Mouse (Mus musculus): ENCODE measurements around the gene D5Ertd579e. TPM values are rescaled to one million over a fixed set of nuclear protein-coding genes. Genes with fewer than 3 reads are reported as not detected.

Gene D5Ertd579e
- polyA plus RNA-seq, 1 experiment from 2014 or later: 20.7 TPM

GRCm38 (mm10) chr5:36724274-36724673 lies 28.4 kb upstream of the D5Ertd579e start:
- no peaks in the 10 kb centered on the region for H3K9me3 ChIP-seq (ENCODE audit: control insufficient read depth, low read length)
- no peak overlapping the region for H3K27ac ChIP-seq (replicated peaks; ENCODE audit: low read depth, low read length)
- 51% methylated on average over 7 of the region's 7 CpGs for WGBS
- no peak overlapping the region for H3K4me3 ChIP-seq (ENCODE audit: low read depth, low read length)
- no peak overlapping the region for H3K9ac ChIP-seq (ENCODE audit: low read depth, low read length)
- H3K4me2 ChIP-seq (ENCODE audit: low read depth, low read length): no peak overlapping the region
- H3K36me3 ChIP-seq (ENCODE audit: control insufficient read depth, insufficient read depth, low read length): no peaks in the 10 kb centered on the region
- ATAC-seq (ENCODE audit: low read depth): no peak
- DNase-seq (ENCODE audit: low spot score): no peak
- no peaks in the 10 kb centered on the region for H3K4me1 ChIP-seq (ENCODE audit: control insufficient read depth, insufficient read depth, low read length)
- no peaks in the 10 kb centered on the region for H3K27me3 ChIP-seq (replicated peaks; ENCODE audit: control insufficient read depth, insufficient read depth, low read length)

DNA sequence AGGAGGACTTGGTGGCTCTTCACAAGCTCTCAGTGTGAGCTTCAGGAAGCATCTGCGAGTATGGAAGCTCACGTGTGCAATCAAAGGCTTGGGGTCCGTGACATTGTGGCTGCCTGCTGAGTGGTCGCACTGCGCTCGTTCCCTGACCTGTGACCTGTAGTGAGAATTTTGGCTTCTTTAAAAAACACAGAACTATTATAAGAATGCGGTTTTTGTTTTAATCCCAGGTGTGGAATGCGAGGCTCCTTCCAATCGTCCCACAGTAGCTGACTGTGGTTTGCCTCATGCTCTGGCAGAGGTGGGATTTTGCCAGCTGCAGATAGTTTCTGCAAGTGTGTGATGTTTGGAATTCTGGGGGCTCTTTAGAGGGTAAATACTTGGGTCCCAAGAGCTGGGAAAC lies 27.5 kb upstream of the D5Ertd579e start:
- no peaks in the 10 kb centered on the region for H3K27me3 ChIP-seq (replicated peaks; ENCODE audit: control insufficient read depth, insufficient read depth, low read length)
- H3K27ac ChIP-seq (replicated peaks; ENCODE audit: low read depth, low read length): no peak overlapping the region
- WGBS: 48% methylated on average over 9 of the region's 9 CpGs

DNA sequence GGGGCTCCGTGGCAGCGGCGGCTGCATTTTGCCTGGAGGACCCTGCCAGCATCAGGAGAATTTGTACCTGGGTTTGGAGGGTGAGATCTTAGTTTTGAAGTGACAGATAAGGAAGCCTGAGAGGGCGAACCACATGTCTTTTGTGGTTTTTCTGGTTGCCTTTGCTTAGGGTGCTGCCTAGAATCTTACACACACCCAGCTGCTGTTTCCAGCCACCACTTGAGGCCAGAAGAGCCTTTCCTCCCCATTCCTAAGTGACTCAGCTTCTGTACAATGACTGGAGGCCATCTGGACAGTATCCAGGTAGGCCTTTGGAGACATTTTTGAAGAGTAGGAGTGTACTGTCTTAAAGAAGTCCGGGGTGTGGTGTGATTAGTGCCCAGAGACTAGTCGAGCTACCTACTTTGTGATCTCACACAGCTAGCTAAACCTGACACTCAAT lies 26.6 kb upstream of the D5Ertd579e start:
- ATAC-seq (ENCODE audit: low read depth): no peak
- 81% methylated on average over 6 of the region's 6 CpGs for WGBS

More for the DNA sequence above, 27.5 kb upstream of the D5Ertd579e start:
- no peaks in the 10 kb centered on the region for H3K36me3 ChIP-seq (ENCODE audit: control insufficient read depth, insufficient read depth, low read length)
- H3K4me3 ChIP-seq (ENCODE audit: low read depth, low read length): no peak overlapping the region
- no peak for ATAC-seq (ENCODE audit: low read depth)
- H3K4me2 ChIP-seq (ENCODE audit: low read depth, low read length): no peak overlapping the region
- H3K9me3 ChIP-seq (ENCODE audit: control insufficient read depth, low read length): no peaks in the 10 kb centered on the region
- no peak overlapping the region for H3K9ac ChIP-seq (ENCODE audit: low read depth, low read length)
- no peak for DNase-seq (ENCODE audit: low spot score)
- no peaks in the 10 kb centered on the region for H3K4me1 ChIP-seq (ENCODE audit: control insufficient read depth, insufficient read depth, low read length)

GRCm38 (mm10) chr5:36720710-36721375 lies 25.0 kb upstream of the D5Ertd579e start:
- H3K4me2 ChIP-seq (ENCODE audit: low read depth, low read length): no peak overlapping the region
- no peaks in the 10 kb centered on the region for H3K27me3 ChIP-seq (replicated peaks; ENCODE audit: control insufficient read depth, insufficient read depth, low read length)
- H3K9me3 ChIP-seq (ENCODE audit: control insufficient read depth, low read length): no peaks in the 10 kb centered on the region
- no peak overlapping the region for H3K9ac ChIP-seq (ENCODE audit: low read depth, low read length)
- ATAC-seq (ENCODE audit: low read depth) (no peak), DNase-seq (ENCODE audit: low spot score) (no peak)
- no peaks in the 10 kb centered on the region for H3K4me1 ChIP-seq (ENCODE audit: control insufficient read depth, insufficient read depth, low read length)
- no peak overlapping the region for H3K27ac ChIP-seq (replicated peaks; ENCODE audit: low read depth, low read length)
- H3K36me3 ChIP-seq (ENCODE audit: control insufficient read depth, insufficient read depth, low read length): no peaks in the 10 kb centered on the region
- H3K4me3 ChIP-seq (ENCODE audit: low read depth, low read length): no peak overlapping the region
- 73% methylated on average over 5 of the region's 5 CpGs for WGBS

More for the DNA sequence above, 26.6 kb upstream of the D5Ertd579e start:
- no peak overlapping the region for H3K4me3 ChIP-seq (ENCODE audit: low read depth, low read length)
- no peaks in the 10 kb centered on the region for H3K27me3 ChIP-seq (replicated peaks; ENCODE audit: control insufficient read depth, insufficient read depth, low read length)
- no peaks in the 10 kb centered on the region for H3K4me1 ChIP-seq (ENCODE audit: control insufficient read depth, insufficient read depth, low read length)
- peak; percentile 16 for DNase-seq (ENCODE audit: low spot score)
- no peaks in the 10 kb centered on the region for H3K9me3 ChIP-seq (ENCODE audit: control insufficient read depth, low read length)
- H3K36me3 ChIP-seq (ENCODE audit: control insufficient read depth, insufficient read depth, low read length): no peaks in the 10 kb centered on the region
- no peak overlapping the region for H3K4me2 ChIP-seq (ENCODE audit: low read depth, low read length)
- no peak overlapping the region for H3K9ac ChIP-seq (ENCODE audit: low read depth, low read length)
- H3K27ac ChIP-seq (replicated peaks; ENCODE audit: low read depth, low read length): no peak overlapping the region

DNA sequence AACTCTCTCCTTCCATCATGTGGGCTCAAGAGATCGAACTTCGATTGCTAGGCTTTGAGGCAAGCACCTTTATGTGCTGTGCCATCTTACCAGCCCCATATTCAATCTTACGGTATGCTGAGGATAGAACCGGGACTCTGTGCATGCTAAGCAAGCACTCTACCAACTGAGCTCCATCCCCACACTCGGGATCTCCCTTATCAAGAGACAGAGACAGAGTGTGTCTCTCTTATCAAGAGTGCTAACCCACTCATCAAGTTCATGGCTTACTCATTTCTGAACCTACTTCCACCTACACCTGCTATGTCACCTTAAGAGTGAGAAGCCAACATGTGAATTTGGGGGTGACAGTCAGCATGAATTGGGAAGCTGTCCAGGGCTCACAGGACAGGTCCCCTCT lies 24.4 kb upstream of the D5Ertd579e start:
- Histone ChIP-seq H3K27me3 (replicated peaks; ENCODE audit: control insufficient read depth, insufficient read depth, low read length) (no peaks in the 10 kb centered on the region), H3K9ac (ENCODE audit: low read depth, low read length) (no peak overlapping the region), H3K36me3 (ENCODE audit: control insufficient read depth, insufficient read depth, low read length) (no peaks in the 10 kb centered on the region), H3K4me2 (ENCODE audit: low read depth, low read length) (no peak overlapping the region), H3K4me1 (ENCODE audit: control insufficient read depth, insufficient read depth, low read length) (no peaks in the 10 kb centered on the region), H3K9me3 (ENCODE audit: control insufficient read depth, low read length) (no peaks in the 10 kb centered on the region), H3K4me3 (ENCODE audit: low read depth, low read length) (no peak overlapping the region), H3K27ac (replicated peaks; ENCODE audit: low read depth, low read length) (no peak overlapping the region)
- no peak for ATAC-seq (ENCODE audit: low read depth)
- DNase-seq (ENCODE audit: low spot score): no peak
- WGBS: 87% methylated on average over 5 of the region's 5 CpGs

DNA sequence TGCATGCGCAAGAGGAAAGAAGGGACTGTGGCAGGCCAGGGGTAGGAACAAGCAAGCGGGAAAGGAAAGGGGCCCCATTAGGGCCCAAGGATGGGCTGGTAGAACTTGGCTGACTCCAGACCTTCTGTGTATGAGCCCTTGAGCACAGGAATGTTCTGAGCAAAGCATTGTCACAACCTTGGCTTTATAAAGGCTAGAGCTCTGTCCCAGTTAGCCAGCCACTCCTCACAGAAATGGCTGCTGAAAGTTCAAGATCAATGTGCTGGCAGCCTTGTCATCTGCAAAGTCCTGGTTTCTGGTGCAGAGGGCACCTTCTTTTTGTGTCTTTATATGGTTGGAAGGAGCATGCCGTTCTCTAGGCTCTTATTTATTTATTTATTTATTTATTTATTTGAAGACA lies 23.8 kb upstream of the D5Ertd579e start:
- Histone ChIP-seq H3K4me1 (ENCODE audit: control insufficient read depth, insufficient read depth, low read length) (no peaks in the 10 kb centered on the region), H3K27me3 (replicated peaks; ENCODE audit: control insufficient read depth, insufficient read depth, low read length) (no peaks in the 10 kb centered on the region), H3K9me3 (ENCODE audit: control insufficient read depth, low read length) (no peaks in the 10 kb centered on the region), H3K36me3 (ENCODE audit: control insufficient read depth, insufficient read depth, low read length) (no peaks in the 10 kb centered on the region), H3K27ac (replicated peaks; ENCODE audit: low read depth, low read length) (no peak overlapping the region), H3K4me3 (ENCODE audit: low read depth, low read length) (no peak overlapping the region), H3K4me2 (ENCODE audit: low read depth, low read length) (no peak overlapping the region), H3K9ac (ENCODE audit: low read depth, low read length) (no peak overlapping the region)
- DNase-seq (ENCODE audit: low spot score) (no peak), ATAC-seq (ENCODE audit: low read depth) (no peak)
- 92% methylated on average over 3 of the region's 3 CpGs for WGBS

- no peaks in the 10 kb centered on the region for H3K27me3 ChIP-seq (replicated peaks; ENCODE audit: control insufficient read depth, insufficient read depth, low read length)
- WGBS: 73% methylated on average over 5 of the region's 5 CpGs
Measured at GRCm38 (mm10) chr5:36719135-36719534, 23.3 kb upstream of the D5Ertd579e start.

GRCm38 (mm10) chr5:36717889-36718288 lies 22.1 kb upstream of the D5Ertd579e start:
- ATAC-seq (ENCODE audit: low read depth) (no peak), DNase-seq (ENCODE audit: low spot score) (no peak)
- Histone ChIP-seq H3K27ac (replicated peaks; ENCODE audit: low read depth, low read length) (no peak overlapping the region), H3K9me3 (ENCODE audit: control insufficient read depth, low read length) (no peaks in the 10 kb centered on the region), H3K27me3 (replicated peaks; ENCODE audit: control insufficient read depth, insufficient read depth, low read length) (no peaks in the 10 kb centered on the region), H3K4me1 (ENCODE audit: control insufficient read depth, insufficient read depth, low read length) (peaks cover 1% of the 10 kb centered on the region), H3K36me3 (ENCODE audit: control insufficient read depth, insufficient read depth, low read length) (no peaks in the 10 kb centered on the region), H3K9ac (ENCODE audit: low read depth, low read length) (no peak overlapping the region), H3K4me3 (ENCODE audit: low read depth, low read length) (no peak overlapping the region), H3K4me2 (ENCODE audit: low read depth, low read length) (no peak overlapping the region)
- 66% methylated on average over 3 of the region's 3 CpGs for WGBS

More at GRCm38 (mm10) chr5:36719135-36719534, 23.3 kb upstream of the D5Ertd579e start:
- H3K27ac ChIP-seq (replicated peaks; ENCODE audit: low read depth, low read length): no peak overlapping the region
- H3K36me3 ChIP-seq (ENCODE audit: control insufficient read depth, insufficient read depth, low read length): no peaks in the 10 kb centered on the region
- DNase-seq (ENCODE audit: low spot score) (no peak), ATAC-seq (ENCODE audit: low read depth) (no peak)
- no peaks in the 10 kb centered on the region for H3K4me1 ChIP-seq (ENCODE audit: control insufficient read depth, insufficient read depth, low read length)
- H3K9ac ChIP-seq (ENCODE audit: low read depth, low read length): no peak overlapping the region
- H3K4me3 ChIP-seq (ENCODE audit: low read depth, low read length): no peak overlapping the region
- H3K4me2 ChIP-seq (ENCODE audit: low read depth, low read length): no peak overlapping the region
- H3K9me3 ChIP-seq (ENCODE audit: control insufficient read depth, low read length): no peaks in the 10 kb centered on the region

GRCm38 (mm10) chr5:36716816-36717215 lies 21.0 kb upstream of the D5Ertd579e start:
- H3K9ac ChIP-seq (ENCODE audit: low read depth, low read length): no peak overlapping the region
- H3K27me3 ChIP-seq (replicated peaks; ENCODE audit: control insufficient read depth, insufficient read depth, low read length): no peaks in the 10 kb centered on the region
- no peak overlapping the region for H3K4me3 ChIP-seq (ENCODE audit: low read depth, low read length)
- no peak for DNase-seq (ENCODE audit: low spot score)
- H3K4me2 ChIP-seq (ENCODE audit: low read depth, low read length): no peak overlapping the region
- 68% methylated on average over 2 of the region's 2 CpGs for WGBS
- no peak overlapping the region for H3K27ac ChIP-seq (replicated peaks; ENCODE audit: low read depth, low read length)
- no peaks in the 10 kb centered on the region for H3K9me3 ChIP-seq (ENCODE audit: control insufficient read depth, low read length)
- no peaks in the 10 kb centered on the region for H3K36me3 ChIP-seq (ENCODE audit: control insufficient read depth, insufficient read depth, low read length)
- peaks cover 7% of the 10 kb centered on the region for H3K4me1 ChIP-seq (ENCODE audit: control insufficient read depth, insufficient read depth, low read length)
- ATAC-seq (ENCODE audit: low read depth): no peak

Data from embryonic facial prominence, embryonic 14.5 days (tissue).